Mouse (Mus musculus) liver, embryonic 14.5 days (tissue): ENCODE results near the gene Ift122. TPM values are rescaled to one million over a fixed set of nuclear protein-coding genes. Genes with fewer than 3 reads are reported as not detected.
A peak's percentile ranks its signal among the peaks of the same experiment; 100 is the strongest.

Source experiments
- ATAC-seq: fragments of 200-750 bp; cut with Nextera tagmentation; 2 replicates; pipeline ENCODE4 v1.8.0; 2017; ENCODE audit warnings: moderate number of reproducible peaks, mild to moderate bottlenecking, moderate library complexity; ENCODE audit not compliant: insufficient read depth
- DNase-seq, 3 experiments: peaks; one replicate each; pipeline ENCODE4 v3.0.0-alpha.2; 2012 to 2013; ENCODE audit warnings: low read depth in 3 of 3, low spot score in 3 of 3
- H3K27ac ChIP-seq: fragments of 300-500 bp; sonication (generic); 2 replicates; pipeline ENCODE4 v1.5.1; 2014; ENCODE audit warnings: moderate library complexity, mild to moderate bottlenecking, control low read depth, inconsistent platforms
- H3K27me3 ChIP-seq: fragments of 300-500 bp; sonication (generic); 2 replicates; pipeline ENCODE4 v1.6.1; 2014; ENCODE audit warnings: mild to moderate bottlenecking, low read length, moderate library complexity; ENCODE audit not compliant: control insufficient read depth, insufficient read depth
- H3K36me3 ChIP-seq: fragments of 300-500 bp; sonication (generic); replicated peaks from 2 replicates; pipeline ENCODE4 v1.6.1; 2014; ENCODE audit warnings: low read depth; ENCODE audit not compliant: control insufficient read depth, insufficient read depth
- H3K4me1 ChIP-seq, 2 experiments: fragments of 200-500 bp in 1 of 2; fragments of 300-500 bp in 1 of 2; sonication (generic) in 1 of 2; replicated peaks; 2 replicates each; pipeline ENCODE4 v1.6.1; 2012 to 2014; ENCODE audit warnings: antibody characterized with exemption in 1 of 2, inconsistent platforms in 1 of 2, low read length in 1 of 2; ENCODE audit not compliant: control insufficient read depth in 2 of 2, insufficient read depth in 2 of 2
- H3K4me2 ChIP-seq: fragments of 300-500 bp; sonication (generic); 2 replicates; pipeline ENCODE4 v1.6.1; 2014; ENCODE audit warnings: low read depth, mild to moderate bottlenecking, control low read depth, moderate library complexity
- H3K4me3 ChIP-seq, 2 experiments: fragments of 200-500 bp in 1 of 2; fragments of 300-500 bp in 1 of 2; sonication (generic) in 1 of 2; 2 replicates each; pipeline ENCODE4 v1.5.1; 2012 to 2014; ENCODE audit warnings: low read depth in 2 of 2, low read length in 2 of 2, mild to moderate bottlenecking in 2 of 2, control low read depth in 1 of 2, inconsistent platforms in 1 of 2, moderate library complexity in 1 of 2; ENCODE audit not compliant: insufficient read depth in 1 of 2
- H3K9ac ChIP-seq: fragments of 300-500 bp; sonication (generic); replicated peaks from 2 replicates; pipeline ENCODE4 v1.6.1; 2014; ENCODE audit warnings: mild to moderate bottlenecking, control low read depth, moderate library complexity
- H3K9me3 ChIP-seq: fragments of 300-500 bp; sonication (generic); 2 replicates; pipeline ENCODE4 v1.6.1; 2016; ENCODE audit warnings: low read length, mixed read lengths; ENCODE audit not compliant: control insufficient read depth
- CTCF ChIP-seq: IDR thresholded peaks from 2 replicates; pipeline ENCODE4 v1.5.1; 2016; ENCODE audit warnings: antibody characterized with exemption, low read depth, control low read depth
- EP300 ChIP-seq: IDR thresholded peaks from 2 replicates; pipeline ENCODE4 v1.6.1; 2016; ENCODE audit warnings: antibody characterized with exemption, low read depth
- WGBS: fragments of 180-500 bp; shearing (Covaris S2); extraction: QIAGEN DNeasy Blood & Tissue Kit; methylation state at CpG from one replicate; pipeline ENCODE4 v1.1.7; 2014; ENCODE audit not compliant: insufficient replicate concordance; 5-methylcytosine and 5-hydroxymethylcytosine counted together
- polyA plus RNA-seq, 2 experiments: library from polyadenylated mRNA; depleted of rRNA in 1 of 2; stranded (reverse) in 1 of 2; unstranded in 1 of 2; fragments of >200 nt; fragmentation: Nextera tagmentation in 1 of 2; extraction: Ambion mirVana in 1 of 2; gene quantifications; 2 replicates each; pipeline versions ENCODE4 v1.2.1 to v1.2.3; 2012 to 2014

Ift122 gene
- polyA plus RNA-seq, 2 experiments: 1.7 to 1.9 TPM

DNA sequence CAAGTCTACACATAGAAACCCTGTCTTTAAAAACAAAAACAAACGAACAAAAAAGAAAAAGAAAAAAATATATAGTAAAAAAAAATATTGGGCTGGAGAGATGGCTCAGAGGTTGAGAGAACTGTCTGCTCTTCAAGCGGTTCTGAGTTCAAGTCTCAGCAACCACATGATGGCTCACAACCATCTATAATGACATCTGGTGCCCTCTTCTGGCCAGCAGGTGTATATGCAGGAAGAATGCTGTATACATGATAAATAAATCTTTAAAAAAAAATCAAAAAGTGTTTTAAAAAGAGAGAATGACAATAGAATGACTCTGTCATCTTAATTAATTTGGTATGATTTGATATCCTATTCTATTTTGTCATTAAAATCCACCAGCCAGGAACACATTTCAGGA, 1.2 kb downstream of the Ift122 start:
- no peaks in the 10 kb centered on the region for H3K9me3 ChIP-seq
- TF ChIP-seq CTCF (peak; percentile 71), EP300 (no peak)
- no peak overlapping the region for H3K9ac ChIP-seq
- peaks cover 7 to 12% of the 10 kb centered on the region in 2 experiments for H3K4me1 ChIP-seq
- no peak overlapping the region for H3K4me3 ChIP-seq
- ATAC-seq (no peak), DNase-seq (peak in 1 of 3 experiments; percentile 24)
- H3K27ac ChIP-seq: no peak overlapping the region
- 51% methylated on average over 2 of the region's 2 CpGs for WGBS
- no peak overlapping the region for H3K4me2 ChIP-seq
- H3K36me3 ChIP-seq: peaks cover 4% of the 10 kb centered on the region
- no peaks in the 10 kb centered on the region for H3K27me3 ChIP-seq

DNA sequence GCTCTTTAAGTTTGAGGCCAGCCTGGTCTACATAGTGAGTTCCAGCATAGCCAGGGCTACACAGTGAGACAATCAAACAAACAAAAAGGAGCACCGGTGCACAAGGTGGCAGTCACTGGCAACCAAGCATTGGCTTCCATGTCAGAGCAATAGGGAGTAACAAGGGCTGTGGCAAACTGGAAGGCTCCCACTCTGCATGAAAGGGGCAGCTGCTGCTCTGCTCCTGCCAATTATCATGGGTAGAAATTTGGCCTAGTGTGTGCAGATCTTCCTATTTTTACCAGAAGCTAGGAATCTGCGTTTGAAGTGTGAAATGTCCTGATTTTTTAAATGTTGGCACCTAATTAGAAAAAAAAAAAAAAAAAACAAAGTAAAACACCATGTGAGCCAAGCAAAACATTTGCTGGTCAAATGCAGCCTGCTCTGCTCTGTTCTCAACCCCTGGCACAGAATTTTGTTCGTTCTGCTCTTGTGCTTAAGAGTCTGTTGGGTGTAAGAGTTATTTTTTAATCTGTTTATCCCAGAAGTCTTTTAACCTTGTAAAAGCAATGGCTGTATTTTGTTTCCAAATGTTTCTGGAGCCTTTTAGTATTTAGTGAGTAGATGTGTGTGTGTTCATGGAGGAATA, 2.6 kb downstream of the Ift122 start:
- DNase-seq: no peak
- Histone ChIP-seq H3K27me3 (no peaks in the 10 kb centered on the region), H3K4me3 (no peak overlapping the region), H3K27ac (no peak overlapping the region), H3K9ac (no peak overlapping the region), H3K4me1 (peaks cover 7 to 12% of the 10 kb centered on the region in 2 experiments), H3K4me2 (no peak overlapping the region), H3K36me3 (no peaks in the 10 kb centered on the region), H3K9me3 (no peaks in the 10 kb centered on the region)
- no peak for ATAC-seq
- WGBS: 65% methylated on average over 3 of the region's 3 CpGs
- no peak for TF ChIP-seq EP300
- no peak for TF ChIP-seq CTCF

DNA sequence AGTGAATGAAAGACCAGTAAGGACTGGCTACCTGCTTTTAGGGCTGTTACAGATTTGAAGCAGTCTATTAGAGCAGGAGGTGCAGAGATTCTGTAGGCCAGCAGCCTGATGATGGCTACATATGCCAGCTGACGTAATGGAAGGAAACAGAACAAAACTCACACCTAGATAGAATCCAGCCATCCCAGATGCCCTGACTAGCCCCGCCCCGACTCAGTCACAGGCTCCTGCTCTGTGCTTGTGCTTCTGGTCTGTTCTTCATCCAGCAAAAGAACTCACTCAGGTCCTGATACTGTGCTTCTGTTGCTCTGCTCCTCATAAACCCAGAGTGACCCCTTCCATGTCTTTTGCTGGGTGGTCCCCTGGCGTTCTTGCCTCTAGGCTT, 3.1 kb downstream of the Ift122 start:
- H3K36me3 ChIP-seq: no peaks in the 10 kb centered on the region
- no peak for ATAC-seq
- H3K9me3 ChIP-seq: no peaks in the 10 kb centered on the region
- H3K4me1 ChIP-seq: peaks cover 7 to 12% of the 10 kb centered on the region in 2 experiments
- no peak overlapping the region for H3K4me3 ChIP-seq
- no peaks in the 10 kb centered on the region for H3K27me3 ChIP-seq
- no peak overlapping the region for H3K4me2 ChIP-seq
- no peak for DNase-seq
- WGBS: 43% methylated on average over 4 of the region's 4 CpGs
- no peak overlapping the region for H3K27ac ChIP-seq
- H3K9ac ChIP-seq: no peak overlapping the region
- TF ChIP-seq CTCF (no peak), EP300 (no peak)

GRCm38 (mm10) chr6:115859258-115859657, 6.0 kb downstream of the Ift122 start:
- DNase-seq (no peak), ATAC-seq (no peak)
- TF ChIP-seq EP300 (no peak), CTCF (no peak)
- WGBS: 38% methylated on average over 4 of the region's 4 CpGs
- Histone ChIP-seq H3K27me3 (no peaks in the 10 kb centered on the region), H3K9me3 (no peaks in the 10 kb centered on the region), H3K4me1 (peaks cover 0 to 8% of the 10 kb centered on the region in 2 experiments; a peak in 2 of 4 replicates), H3K9ac (no peak overlapping the region), H3K4me2 (no peak overlapping the region), H3K4me3 (no peak overlapping the region), H3K36me3 (no peaks in the 10 kb centered on the region), H3K27ac (no peak overlapping the region)

DNA sequence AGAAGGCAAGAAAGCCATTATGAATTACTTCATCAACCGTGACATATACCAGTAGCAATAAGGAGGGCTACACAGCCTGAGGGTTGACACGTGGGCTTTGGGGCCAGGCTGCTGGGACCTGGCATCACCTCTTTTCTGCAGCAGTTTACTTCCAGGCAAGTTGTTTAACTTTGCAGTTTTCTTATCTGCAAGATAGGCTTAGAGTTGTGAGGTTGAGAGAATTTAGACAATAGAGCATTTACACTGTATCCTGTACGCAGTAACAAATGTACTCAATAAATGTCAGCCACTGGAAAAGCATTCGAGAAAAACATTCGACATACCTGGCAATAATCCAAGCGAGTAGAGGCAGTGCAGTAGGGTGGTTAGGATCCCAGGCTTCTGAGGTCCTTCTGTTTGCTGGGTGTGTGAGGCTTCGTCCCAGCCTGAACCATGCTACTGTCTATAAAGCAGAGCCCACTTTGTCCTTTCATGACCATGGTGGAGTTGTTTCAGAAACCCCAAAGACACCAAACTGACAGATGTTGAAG, 6.8 kb downstream of the Ift122 start:
- TF ChIP-seq EP300 (no peak), CTCF (no peak)
- Histone ChIP-seq H3K27ac (no peak overlapping the region), H3K4me2 (no peak overlapping the region), H3K9ac (no peak overlapping the region), H3K9me3 (no peaks in the 10 kb centered on the region), H3K36me3 (no peaks in the 10 kb centered on the region), H3K4me3 (no peak overlapping the region), H3K27me3 (no peaks in the 10 kb centered on the region), H3K4me1 (peaks cover 0 to 9% of the 10 kb centered on the region in 2 experiments; a peak in 2 of 4 replicates)
- no peak for DNase-seq
- 55% methylated on average over 7 of the region's 7 CpGs for WGBS
- ATAC-seq: no peak
